Mouse (Mus musculus): ENCODE results near the gene Pih1d1. TPM values are rescaled to one million over a fixed set of nuclear protein-coding genes. Genes with fewer than 3 reads are reported as not detected.

The Pih1d1 gene
- 31.0 TPM for total RNA-seq (2023)

GRCm38 (mm10) chr7:45154096-45154992, at the start of gene Pih1d1, which contains the start of gene Aldh16a1:
Gene Pih1d1 (plus strand): TSS chr7:45154303.
Gene Aldh16a1 (minus strand): TSS chr7:45154584.

GRCm38 (mm10) chr7:45124224-45125143, 29.6 kb upstream of the Pih1d1 start, which contains the start of gene Rps11:
Gene Rps11 (minus strand): TSS chr7:45124439.

GRCm38 (mm10) chr7:45128624-45129246, 25.4 kb upstream of the Pih1d1 start, which contains the start of gene Rpl13a:
Gene Rpl13a (minus strand): TSS chr7:45128761.

GRCm38 (mm10) chr7:45135993-45136567, 18.0 kb upstream of the Pih1d1 start, which contains the start of the genes Gm45713 and Flt3l:
Gene Gm45713 (minus strand): TSS chr7:45136231.
Gene Flt3l (minus strand): TSS chr7:45136432.

DNA sequence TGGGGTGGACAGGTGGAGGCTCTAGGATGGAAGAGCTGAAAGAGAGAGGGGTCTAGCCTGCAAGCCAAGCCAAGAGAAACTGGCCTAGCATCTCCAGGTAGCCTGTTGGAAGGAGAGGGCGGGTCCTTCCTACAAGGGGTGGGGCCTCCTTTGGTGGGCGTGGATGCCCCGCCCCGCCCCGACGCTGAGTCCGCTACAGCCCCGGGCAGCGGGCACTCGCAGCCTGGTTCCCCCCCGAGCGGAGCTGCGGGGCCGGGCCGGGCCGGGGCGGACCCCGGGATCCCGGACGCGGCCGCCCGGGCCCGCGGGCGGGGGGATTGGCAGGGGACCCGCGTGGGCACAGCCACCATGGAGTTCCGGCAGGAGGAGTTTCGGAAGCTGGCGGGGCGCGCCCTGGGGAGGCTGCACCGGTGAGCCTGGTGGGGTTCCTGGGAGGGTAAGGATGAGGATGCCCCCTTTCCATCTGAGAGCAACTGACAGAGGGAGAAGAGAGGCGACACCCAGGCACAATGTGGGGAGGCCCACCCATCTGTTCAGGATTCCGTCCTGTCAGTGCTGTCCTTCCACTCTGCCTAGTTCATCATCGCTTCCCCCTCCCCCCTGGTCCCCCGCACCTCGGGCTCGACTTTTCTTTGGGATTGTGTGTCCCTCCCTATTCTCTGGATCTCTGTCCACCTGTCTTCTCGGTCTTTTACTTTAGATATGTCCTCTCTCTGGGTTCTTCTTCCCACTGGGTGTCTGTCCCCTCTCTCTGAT, 9.8 kb downstream of the Pih1d1 start, which contains the start of gene Slc17a7:
Gene Slc17a7 (plus strand): TSS at position 215 of the 756 bp plus-strand sequence.

GRCm38 (mm10) chr7:45179469-45179868, 25.4 kb downstream of the Pih1d1 start, which contains the start of gene Gfy:
Gene Gfy (minus strand): TSS chr7:45179569.

GRCm38 (mm10) chr7:45180896-45181477, 26.9 kb downstream of the Pih1d1 start, which contains the start of gene Pth2:
Gene Pth2 (plus strand): TSS chr7:45180995.

DNA sequence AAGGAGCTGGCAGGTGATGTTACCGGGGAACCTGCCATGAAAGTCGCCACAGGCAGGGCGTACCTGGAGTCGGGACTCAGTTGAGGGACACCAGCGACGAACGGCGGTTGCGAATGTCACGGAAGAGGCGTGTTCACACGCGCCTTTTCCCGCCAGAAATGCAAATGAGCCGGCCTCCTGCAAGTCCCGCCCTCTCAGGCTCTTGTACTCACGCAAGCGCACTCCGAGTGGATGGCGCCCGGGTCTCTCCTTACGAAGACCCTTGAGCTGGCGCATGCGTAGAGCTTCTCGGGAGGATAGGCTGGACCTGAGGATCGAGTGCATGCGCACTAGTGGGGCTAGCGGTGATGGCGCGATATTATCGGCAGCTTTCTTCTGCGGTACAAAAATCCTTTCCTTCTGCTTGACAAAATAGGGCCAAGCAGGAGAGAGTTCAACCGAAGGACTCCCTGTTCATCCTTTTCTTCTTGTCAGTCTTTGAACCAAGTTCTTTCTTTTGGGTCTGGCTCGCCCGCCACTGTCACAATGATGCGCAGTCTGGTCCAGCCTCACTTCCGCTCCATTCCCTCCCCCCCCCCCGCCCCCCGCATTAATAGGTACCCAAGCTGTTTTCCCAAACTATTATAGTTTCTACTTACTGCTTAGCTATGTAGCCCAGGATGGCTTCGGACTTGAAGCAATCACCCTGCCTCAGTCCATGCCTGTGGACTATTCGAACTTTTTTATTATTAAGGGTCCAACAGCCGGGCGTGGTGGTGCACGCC, 50.5 kb downstream of the Pih1d1 start, which contains the start of gene Ccdc155:
Gene Ccdc155 (minus strand): TSS at position 513 of the 764 bp plus-strand sequence.

Other genes with a start within 250 kb of the Pih1d1 start
- gene Ap2a1, start 224.8 kb upstream of the Pih1d1 start, total RNA-seq (2023): 71.6 TPM
- not detected for gene Tsks, start 211.1 kb upstream of the Pih1d1 start, total RNA-seq (2023)
- gene Cpt1c, start 179.5 kb upstream of the Pih1d1 start, total RNA-seq (2023): 0.76 TPM
- gene Prmt1, start 167.7 kb upstream of the Pih1d1 start, total RNA-seq (2023): 116 TPM
- gene Irf3, start 156.7 kb upstream of the Pih1d1 start, total RNA-seq (2023): 134 TPM
- 12.2 TPM for gene Bcl2l12, start 155.6 kb upstream of the Pih1d1 start, total RNA-seq (2023)
- gene Scaf1, start 137.9 kb upstream of the Pih1d1 start, total RNA-seq (2023): 92.7 TPM
- gene Rras, start 136.3 kb upstream of the Pih1d1 start, total RNA-seq (2023): 5.5 TPM
- gene Prr12, start 101.4 kb upstream of the Pih1d1 start, total RNA-seq (2023): 68.4 TPM
- 75.9 TPM for gene Nosip, start 91.9 kb upstream of the Pih1d1 start, total RNA-seq (2023)
- gene Prrg2, start 91.6 kb upstream of the Pih1d1 start, total RNA-seq (2023): 1.5 TPM
- gene Rcn3, start 62.1 kb upstream of the Pih1d1 start, total RNA-seq (2023): 6.3 TPM
- gene Fcgrt, start 50.5 kb upstream of the Pih1d1 start, total RNA-seq (2023): 16.1 TPM
- gene Rps11, start 29.9 kb upstream of the Pih1d1 start, total RNA-seq (2023): 3,007 TPM
- 5,416 TPM for gene Rpl13a, start 25.5 kb upstream of the Pih1d1 start, total RNA-seq (2023)
- not detected for gene Gm45713, start 18.1 kb upstream of the Pih1d1 start, total RNA-seq (2023)
- gene Flt3l, start 17.9 kb upstream of the Pih1d1 start, total RNA-seq (2023): 212 TPM
- 51.1 TPM for gene Aldh16a1, start 281 bp downstream of the Pih1d1 start, total RNA-seq (2023)
- gene Slc17a7, start 9.6 kb downstream of the Pih1d1 start, total RNA-seq (2023): not detected
- gene Gfy, start 25.3 kb downstream of the Pih1d1 start, total RNA-seq (2023): not detected
- not detected for gene Pth2, start 26.7 kb downstream of the Pih1d1 start, total RNA-seq (2023)
- gene Ccdc155, start 50.6 kb downstream of the Pih1d1 start, total RNA-seq (2023): not detected
- not detected for gene Dkkl1, start 57.8 kb downstream of the Pih1d1 start, total RNA-seq (2023)
- not detected for gene Tead2, start 61.5 kb downstream of the Pih1d1 start, total RNA-seq (2023)
- 344 TPM for gene Cd37, start 84.8 kb downstream of the Pih1d1 start, total RNA-seq (2023)
- gene Slc6a16, start 86.8 kb downstream of the Pih1d1 start, total RNA-seq (2023): not detected
- gene Slc6a21, start 123.2 kb downstream of the Pih1d1 start, total RNA-seq (2023): not detected
- 8.1 TPM for gene Trpm4, start 179.5 kb downstream of the Pih1d1 start, total RNA-seq (2023)
- not detected for gene Hrc, start 181.0 kb downstream of the Pih1d1 start, total RNA-seq (2023)
- 0.26 TPM for gene Ppfia3, start 212.7 kb downstream of the Pih1d1 start, total RNA-seq (2023)
- not detected for gene Lin7b, start 216.3 kb downstream of the Pih1d1 start, total RNA-seq (2023)
- gene Snrnp70, start 241.4 kb downstream of the Pih1d1 start, total RNA-seq (2023): 741 TPM